Mouse (Mus musculus) ZHBTc4 (cell line): ENCODE data around the gene Stt3a.

Experiments
- DNase-seq: peaks from one replicate; pipeline ENCODE4 v3.0.0-alpha.2; 2011; ENCODE audit warnings: low read depth, low spot score

Gene Stt3a

GRCm38 (mm10) chr9:36767203-36768143 is at the start of gene Stt3a:
Gene Stt3a (minus strand): TSS chr9:36767679.
- peak; percentile 100 for DNase-seq

GRCm38 (mm10) chr9:36814486-36814885 is 47.0 kb upstream of the Stt3a start:
- DNase-seq = peak; percentile 51

DNA sequence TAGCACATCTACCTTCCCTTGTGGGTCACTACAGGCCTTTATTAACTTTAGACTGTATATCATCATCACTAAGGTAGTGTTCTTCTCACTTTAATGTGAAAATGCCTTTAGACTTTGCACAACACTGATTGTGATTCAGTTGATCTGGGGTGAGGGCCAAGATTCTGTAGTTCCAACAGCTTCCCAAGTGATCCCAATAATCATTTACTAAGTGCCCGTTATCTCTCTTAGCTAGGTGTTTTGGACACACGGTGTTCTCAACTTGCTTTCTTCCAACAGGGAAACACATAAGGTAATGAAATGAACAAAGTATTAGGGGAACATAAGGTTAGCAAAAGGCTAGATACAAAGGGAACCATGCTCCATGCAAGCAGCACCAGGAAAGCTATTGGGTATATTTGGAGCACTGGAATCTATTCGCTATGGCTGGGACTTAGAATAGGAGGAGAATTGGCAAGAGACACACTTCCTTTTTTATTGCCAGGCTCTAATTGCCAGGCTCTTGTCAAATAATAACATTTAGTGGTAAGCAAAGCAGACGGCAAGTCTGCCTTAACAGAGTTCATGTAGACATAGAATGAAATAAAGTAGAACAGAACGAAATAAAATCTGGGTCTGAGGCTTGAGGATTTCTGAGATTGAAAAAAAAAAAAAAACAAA is 40.8 kb upstream of the Stt3a start:
- DNase-seq = no peak

DNA sequence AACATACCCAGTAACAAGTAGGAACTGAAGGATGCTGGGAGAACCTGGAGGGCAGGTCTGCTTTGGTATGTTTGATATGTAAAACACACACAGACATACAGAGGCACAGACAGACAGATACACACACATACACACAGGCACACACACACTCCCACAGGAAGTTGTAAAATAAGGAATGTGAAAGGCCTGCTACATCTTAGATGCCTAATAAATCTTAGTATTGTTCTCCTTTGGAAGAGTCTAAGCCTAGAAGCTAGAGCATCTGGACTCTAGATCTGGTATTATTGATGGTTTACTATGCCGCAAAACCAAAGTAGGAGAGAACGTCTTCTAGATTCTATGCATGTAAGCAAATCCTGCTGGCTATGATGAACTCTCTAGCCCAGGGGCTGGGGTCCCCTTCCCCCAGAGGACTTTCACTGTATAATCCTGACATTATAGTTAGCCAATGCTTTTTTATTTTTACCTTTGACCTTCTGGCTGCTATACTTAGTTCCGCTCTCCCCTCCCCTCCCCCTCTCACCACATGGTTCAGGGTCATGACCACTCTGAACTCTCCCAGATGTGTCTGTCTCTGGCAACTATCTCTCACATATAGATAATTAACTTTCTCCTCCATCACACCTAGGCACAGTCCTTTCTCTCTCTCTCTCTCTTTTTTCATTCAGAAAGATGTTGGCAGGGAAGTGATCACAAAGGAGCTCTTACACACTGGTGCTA is 37.9 kb upstream of the Stt3a start:
- DNase-seq = no peak

DNA sequence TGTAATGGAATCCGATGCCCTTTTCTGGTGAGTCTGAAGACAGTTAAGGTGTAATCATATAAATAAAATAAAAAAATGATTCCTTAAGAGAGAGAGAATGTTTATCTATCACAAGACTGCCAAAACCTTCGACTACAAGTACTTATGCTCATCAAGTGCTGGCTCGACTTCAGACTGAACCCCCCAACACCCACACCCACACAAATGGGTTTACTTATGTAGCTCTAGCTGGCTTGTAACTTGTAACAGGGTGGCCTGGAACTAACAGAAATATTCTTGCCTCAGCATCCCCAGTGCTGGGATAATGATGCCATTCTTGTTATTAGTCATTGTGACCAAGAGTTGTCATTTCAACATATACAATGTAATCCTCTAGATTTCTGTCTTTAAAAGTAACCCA is 36.4 kb upstream of the Stt3a start:
- no peak for DNase-seq

GRCm38 (mm10) chr9:36803386-36803785 is 35.9 kb upstream of the Stt3a start:
- DNase-seq = peak; percentile 58

- peak; percentile 35 for DNase-seq
These were observed 35.5 kb upstream of the Stt3a start for GRCm38 (mm10) chr9:36802951-36803350.

DNA sequence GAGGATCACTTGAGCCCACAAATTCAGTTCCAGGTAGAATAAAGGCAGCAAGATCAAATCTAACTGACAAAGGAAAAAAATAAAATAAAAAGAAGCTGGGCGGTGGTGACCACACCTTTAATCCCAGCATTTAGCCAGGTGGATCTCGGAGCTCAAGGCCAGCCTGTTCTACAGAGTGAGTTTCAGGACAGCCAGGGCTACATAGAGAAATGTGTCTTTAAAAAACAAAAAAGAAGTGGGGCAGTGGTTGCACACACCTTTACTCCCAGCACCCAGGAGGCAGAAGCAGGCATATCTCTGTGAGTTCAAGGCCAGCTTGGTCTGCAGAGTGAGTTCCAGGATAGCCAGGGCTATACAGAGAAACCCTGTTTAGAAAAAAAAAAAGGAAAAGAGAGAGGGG is 34.5 kb upstream of the Stt3a start:
- no peak for DNase-seq

DNA sequence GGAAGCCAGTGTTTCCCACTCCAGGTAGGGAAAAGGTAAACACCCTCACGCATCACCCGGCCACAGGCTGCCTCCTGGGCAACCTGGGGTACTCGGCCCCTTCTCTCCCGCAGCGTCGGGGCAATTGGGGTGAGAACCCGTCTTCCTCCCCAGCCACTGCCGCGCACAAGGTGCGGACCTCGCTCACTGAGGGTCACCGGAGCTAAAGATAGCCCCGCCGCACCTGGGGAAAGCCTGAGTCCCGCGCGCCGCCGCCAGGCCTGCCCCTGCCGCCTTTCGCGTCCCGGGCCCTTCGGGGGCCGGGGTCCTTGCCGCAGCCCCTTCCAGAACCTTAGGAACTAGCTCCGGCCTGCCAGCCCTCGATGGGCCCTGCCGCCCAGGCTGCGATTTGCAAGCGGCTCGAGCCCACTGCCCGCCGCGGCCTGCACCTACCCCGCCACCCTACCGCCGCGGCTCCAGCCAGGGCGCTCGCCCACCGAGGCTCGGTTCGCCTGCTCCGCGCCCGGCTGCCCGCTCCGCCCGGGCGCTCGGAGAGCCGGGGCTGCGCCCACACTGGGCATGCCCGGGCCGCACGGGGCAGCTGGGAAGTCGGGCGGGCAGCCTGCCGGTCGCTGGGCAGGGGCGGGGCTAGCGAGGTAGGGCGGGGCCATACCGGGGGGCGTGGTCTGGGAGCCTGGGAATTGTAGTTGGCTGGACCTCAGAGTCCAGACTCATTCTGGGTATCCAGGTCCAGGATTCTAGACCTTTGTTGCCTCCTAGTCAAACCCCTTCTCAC is 29.5 kb upstream of the Stt3a start, which contains the start of gene Ei24:
Ei24 (minus strand) TSS at position 613 of the 775 bp plus-strand sequence.
- DNase-seq = peak; percentile 79

DNA sequence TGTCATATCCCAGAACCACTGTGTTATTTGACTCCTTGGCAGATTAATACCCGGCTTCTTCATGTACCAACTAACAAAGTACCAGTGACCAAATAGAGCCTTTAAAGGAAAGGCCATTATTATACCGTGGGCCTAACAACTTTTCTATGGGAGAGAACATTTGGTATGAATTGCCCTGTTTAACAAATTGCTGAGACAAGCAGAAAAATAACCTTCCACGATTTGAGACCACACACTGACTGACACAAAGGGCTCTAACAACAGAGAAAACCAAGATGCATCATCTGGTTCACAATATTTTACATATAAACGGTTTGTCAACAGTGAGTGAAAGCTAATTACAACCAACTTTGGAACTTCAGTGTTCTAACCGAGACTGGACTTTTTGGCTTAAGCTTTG is 28.7 kb upstream of the Stt3a start:
- no peak for DNase-seq

GRCm38 (mm10) chr9:36795556-36795955 is 28.1 kb upstream of the Stt3a start:
- DNase-seq = no peak

DNA sequence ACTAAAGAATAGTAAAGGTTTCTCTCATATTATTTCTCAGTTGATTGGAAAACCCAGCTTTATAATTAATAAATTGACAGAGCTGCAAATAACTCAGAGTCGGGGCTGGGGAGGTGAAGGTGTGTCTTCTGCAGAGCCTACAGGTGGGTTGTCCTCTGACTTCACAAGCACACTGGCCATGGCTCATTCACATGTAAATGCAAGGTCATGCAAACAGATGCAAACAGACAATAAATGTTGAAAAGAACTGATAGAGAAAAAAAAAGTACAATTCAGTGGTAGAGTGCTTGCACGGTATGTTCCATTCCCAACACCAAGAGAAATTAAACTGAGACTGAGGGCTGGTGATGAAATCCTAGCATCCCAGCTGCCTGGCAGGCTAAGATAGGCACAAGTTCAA is 27.0 kb upstream of the Stt3a start:
- DNase-seq = peak; percentile 41

- DNase-seq = no peak
These were observed 24.7 kb upstream of the Stt3a start for GRCm38 (mm10) chr9:36792191-36792590.

DNA sequence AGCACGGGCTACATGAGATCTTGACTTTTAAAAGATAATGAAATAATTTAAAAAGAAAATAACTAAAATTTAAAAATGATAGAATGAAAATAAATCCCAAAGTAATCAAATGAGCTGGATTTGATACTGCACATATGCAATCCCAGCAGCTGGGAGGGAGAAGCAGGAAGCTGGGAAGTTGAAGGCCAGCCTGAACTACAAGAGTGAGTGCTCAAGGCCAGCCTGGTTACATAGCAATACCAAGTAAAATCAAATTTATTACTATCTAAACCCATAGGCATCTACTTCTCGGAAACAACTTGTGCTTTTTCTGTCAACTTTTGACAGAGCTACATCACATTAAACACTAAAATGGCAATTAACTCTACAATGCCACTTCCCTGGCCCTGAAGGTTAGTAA is 16.4 kb upstream of the Stt3a start:
- no peak for DNase-seq

DNA sequence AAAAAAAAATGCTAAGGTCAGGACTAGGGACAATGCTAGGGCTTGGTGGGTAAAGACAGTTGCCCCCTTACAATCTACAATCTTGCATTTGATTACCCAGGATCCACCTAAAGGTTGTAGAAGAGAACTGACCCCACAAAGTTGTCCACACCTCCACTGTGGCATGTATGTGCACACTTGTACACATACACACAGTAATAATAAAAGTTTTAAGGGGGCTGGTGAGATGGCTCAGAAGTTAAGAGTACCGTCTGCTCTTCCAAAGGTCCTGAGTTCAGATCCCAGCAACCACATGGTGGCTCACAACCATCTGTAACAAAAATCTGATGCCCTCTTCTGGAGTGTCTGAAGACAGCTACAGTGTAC is 1.6 kb upstream of the Stt3a start:
- DNase-seq = no peak

DNA sequence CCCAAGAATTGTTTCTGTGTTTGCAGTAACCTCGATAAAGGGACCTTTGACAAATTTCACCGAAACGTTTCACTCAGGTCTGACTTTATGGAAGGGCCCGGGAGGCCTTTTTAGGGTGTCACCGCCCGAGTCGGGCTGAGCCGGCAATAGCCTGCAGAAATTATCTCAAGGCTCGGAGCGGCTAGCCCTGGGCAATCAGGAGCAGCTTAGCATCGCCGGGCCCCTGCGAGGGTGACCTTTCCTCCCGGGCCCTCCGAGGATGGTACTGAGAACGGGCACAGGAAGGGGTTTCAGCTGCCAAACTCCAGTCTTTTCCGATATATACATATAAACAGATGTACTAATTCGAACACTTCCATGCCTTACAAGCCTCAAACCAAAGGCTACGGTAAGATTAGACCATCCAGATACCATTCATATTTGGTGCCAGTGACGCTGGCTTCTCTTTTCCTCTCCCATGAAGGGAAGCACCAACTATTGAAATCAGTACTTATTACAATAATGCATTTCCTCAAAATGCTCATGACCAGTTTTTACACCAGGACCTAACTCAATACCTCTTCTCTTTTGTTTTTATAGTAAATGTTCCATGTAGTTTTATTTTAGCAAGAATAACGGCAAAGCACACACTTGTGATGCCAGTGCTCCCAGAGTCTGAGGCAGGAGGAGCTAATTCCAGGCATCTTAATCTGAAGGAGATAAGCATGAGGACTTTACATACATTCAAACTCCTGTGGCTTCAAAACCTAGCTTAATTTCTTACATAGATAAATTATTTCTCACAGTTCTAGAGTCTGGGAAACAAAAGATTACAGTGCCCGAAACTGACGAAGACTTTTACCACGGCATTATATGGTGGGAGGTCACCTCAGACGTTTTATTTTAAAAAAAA is 923 bp upstream of the Stt3a start:
- peak; percentile 9 for DNase-seq

- no peak for DNase-seq
These were observed 3.1 kb downstream of the Stt3a start for GRCm38 (mm10) chr9:36764378-36764777.

DNA sequence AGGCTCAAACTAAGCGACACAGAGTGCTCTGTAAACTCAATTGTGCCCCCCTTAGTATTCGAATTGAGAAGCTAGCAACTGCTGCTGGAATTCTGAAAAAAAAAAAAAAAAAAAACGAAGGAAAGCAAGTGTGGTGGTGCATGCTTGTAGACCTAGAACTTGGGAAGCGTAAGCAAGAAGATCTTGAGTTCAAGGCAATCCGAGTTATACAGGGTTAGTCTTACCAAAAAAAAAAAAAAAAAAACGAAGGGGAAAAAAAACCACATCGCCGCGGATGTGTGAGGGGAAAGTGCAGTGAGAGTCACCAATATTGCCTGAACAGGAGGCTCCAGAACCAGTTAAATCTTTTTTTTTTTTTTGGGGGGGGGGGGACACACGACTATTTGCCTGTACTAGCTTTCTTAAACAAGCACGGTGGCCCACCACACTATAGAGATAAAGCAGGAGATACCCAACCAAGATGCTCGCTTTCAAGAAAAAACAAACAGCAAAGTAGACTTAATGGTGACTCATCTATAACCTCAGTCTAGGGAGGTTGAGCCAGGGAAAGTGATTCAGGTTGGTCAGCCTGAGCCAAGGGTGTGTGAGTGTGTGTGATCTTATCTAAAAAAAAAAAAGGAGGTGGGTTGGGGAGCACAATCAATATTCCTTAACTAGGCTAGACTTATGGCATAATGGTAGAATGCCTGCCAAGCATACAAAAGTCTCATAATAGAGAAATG is 40.3 kb downstream of the Stt3a start, which contains the start of gene Chek1:
Chek1 (minus strand) TSS at position 32 of the 722 bp plus-strand sequence.
- peak; percentile 21 for DNase-seq
